Mouse (Mus musculus): ENCODE measurements around the gene Gm11938.

The Gm11938 gene

GRCm38 (mm10) chr11:99566530-99566929 is 36.6 kb downstream of the Gm11938 start, which contains the start of gene Krtap3-1:
TSS of gene Krtap3-1 (minus strand) at chr11:99566630.
- DNase-seq: no peak

GRCm38 (mm10) chr11:99562580-99562979 is 40.5 kb downstream of the Gm11938 start:
- DNase-seq: no peak

DNA sequence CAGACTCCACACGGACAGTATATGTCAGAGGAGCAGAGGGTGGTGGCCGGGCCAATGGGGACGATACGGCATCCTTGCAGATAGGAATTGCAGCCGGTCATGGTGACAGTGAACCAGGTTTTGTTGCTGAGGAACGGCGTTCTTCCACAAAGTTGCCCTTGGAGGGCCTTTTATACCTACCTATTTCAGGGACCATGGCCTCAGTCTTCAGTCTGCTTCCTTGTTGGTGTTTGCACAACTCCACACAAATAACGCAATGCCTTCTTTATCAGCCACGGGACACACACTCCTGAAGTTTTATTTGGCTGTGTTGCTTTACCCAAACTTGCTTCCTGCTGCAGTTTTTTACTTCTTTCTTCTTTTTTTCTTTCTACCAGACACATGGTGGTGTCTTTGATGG is 43.7 kb downstream of the Gm11938 start, which contains the start of gene Gm11939:
Gene Gm11939 (minus strand): TSS at position 101 of the 400 bp plus-strand sequence.
- DNase-seq: no peak

DNA sequence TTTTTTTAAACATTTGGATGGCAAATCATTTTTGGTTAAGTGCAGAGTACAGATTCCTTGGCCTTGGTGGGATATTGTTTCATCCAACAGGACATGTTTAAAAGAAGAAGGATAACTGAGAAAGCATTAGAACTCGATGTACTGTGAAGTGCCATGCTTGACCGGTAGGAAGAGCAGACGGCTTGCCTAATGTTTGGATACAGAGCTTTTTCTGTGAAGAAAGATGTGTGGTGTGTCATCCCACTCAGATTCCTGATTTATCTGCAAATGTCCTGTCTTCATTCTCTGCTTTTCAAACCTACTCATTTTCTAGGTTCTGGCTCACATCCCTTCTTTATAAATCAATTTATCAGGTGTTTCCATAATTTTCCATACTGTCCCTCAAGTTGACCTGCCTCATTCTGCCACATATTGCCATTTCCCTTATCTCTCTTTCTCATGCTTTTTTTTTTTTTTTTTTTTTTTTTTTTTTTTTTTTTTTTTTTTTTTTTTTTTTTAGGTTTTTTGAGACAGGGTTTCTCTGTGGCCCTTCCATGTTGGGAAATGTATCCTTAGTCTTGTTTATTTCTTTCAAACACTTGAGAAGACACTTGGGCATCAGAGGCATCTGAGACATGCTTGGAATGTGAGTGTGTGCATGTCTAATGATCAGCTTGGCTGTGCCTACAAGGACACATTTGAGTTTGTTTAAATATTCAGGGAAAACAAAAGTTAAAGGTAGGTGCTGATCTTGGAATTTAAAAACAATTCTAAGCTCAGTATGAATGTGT is 44.9 kb downstream of the Gm11938 start:
- DNase-seq: no peak

DNA sequence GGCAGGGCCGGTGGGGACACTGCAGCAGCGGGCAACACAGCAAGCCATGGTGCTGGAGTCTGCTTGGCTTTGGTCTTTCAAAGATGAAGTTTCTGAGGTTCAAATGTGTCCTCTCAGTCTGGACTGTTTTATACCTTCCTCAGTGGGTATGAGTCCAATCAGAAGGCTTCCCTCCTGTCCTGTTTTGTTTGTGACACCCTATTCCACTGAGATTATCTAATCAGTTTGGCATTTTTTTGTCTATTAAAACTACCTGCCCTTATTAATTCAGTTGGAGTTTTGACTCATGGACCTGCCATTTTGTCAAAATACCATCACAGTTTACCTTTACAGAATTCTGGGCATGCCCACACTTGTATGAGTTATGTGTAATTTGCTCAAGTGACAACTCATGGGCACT is 46.4 kb downstream of the Gm11938 start, which contains the start of gene Krtap3-2:
Gene Krtap3-2 (minus strand): TSS at position 101 of the 400 bp plus-strand sequence.
- no peak for DNase-seq

- no peak for DNase-seq
These were observed 46.9 kb downstream of the Gm11938 start for GRCm38 (mm10) chr11:99556195-99556594.

Measured in cerebellum, postnatal 25 days (tissue).